Mouse (Mus musculus): ENCODE measurements around the gene Zcrb1. TPM values are rescaled to one million over a fixed set of nuclear protein-coding genes. Genes with fewer than 3 reads are reported as not detected.

The Zcrb1 gene
- polyA plus RNA-seq (2012; rRNA removed) = 23.9 and 26.2 TPM in 2 replicates

DNA sequence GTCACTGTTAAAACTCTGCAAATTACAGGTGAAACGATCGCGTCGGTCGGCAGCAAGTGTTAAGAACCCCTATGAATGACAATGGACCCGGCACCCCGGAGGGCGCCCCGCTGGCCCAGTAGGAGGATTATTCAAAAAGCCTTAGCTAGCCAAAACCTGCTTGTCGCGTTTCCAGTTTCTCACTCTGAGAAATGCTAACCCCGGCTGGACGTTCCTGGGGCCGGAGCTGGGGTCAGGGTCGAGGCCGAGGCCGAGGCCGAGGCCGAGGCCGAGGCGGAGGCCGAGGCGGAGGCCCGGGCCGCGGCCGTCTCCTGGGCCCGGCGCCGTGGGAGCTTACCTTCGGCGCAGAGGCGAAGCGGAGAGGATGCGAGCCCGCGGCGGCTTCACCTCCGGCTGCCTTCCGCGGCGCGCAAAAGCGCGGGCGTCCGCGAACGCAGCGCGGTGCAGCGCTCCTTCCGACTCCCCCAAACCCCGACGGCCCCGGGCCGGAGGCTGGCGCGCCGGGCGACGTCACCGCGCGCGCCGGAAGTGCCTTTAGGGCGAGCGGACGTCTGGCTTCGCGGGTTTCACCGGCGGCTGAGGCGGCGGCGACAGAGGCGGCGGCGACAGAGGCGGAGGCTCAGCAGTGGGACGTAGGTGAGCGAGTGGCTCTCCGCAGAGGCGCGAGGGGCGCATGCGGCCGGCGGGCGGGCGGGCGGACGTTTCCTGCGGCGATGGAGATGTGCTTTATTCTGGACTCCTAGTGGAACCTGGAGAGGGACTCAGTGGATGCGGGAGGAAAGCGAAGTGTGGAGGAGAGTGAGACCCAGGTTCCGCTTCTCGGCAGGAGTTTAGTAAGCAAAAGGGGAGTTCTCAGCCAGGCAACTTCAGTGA, at the start of gene Zcrb1, which contains the start of gene Pphln1:
Gene Zcrb1, minus strand, starts transcription at position 509 of the 873 bp plus-strand sequence.
Gene Pphln1, plus strand, starts transcription at position 525 of the 873 bp plus-strand sequence.

DNA sequence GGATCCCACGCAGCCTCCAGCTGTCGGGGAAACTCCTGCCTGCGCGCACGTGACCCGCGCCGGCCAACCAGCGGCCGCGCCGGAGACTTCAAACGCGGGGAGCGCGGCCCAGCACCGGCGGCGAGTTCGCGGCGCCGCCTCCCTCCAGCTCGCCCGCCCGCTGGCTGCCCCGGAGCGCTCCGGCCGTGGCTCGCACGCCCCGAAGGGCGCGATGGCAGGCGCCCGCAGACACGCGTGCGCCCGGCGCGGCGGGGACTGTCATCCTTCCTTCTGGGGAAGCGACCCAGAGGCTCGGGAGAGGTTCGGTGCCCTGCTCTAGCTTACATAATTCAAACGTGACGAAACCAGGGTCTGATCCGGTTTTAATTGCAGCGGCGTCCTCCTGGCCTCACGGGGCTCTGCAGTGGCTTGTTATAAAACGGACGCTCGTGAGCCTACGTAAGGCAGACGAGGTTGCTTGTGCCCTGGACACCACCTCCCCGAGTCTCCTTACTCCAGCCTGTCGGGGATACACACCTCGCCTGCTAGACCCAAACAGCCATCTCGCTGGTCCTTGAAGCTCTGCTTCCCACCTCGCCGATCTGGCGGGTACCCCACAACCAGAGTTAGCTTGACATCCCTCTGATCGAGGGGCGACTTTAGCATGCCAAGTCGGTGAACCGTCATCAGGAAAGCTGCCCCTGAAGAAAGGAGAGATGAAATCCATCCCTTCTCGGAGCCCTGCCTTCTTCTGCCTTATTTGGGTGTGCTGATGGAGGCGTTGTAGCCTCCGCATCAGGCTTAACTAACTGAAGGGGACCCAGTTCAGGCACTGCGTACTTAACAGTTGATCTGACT, 61.0 kb downstream of the Zcrb1 start, which contains the start of gene Yaf2:
Gene Yaf2, minus strand, starts transcription at position 11 of the 837 bp plus-strand sequence.

Other genes starting within 250 kb of the Zcrb1 start
- gene Gxylt1, start 123.2 kb downstream of the Zcrb1 start, polyA plus RNA-seq (2012; rRNA removed) = 2.6 and 2.7 TPM in 2 replicates
- 15.9 and 17.9 TPM in 2 replicates for gene Yaf2, start 61.4 kb downstream of the Zcrb1 start, polyA plus RNA-seq (2012; rRNA removed)
- 3.5 and 4.2 TPM in 2 replicates for gene Pphln1, start within 50 bp of the Zcrb1 start, polyA plus RNA-seq (2012; rRNA removed)
- 5.1 TPM in 2 replicates for gene Prickle1, start 197.6 kb upstream of the Zcrb1 start, polyA plus RNA-seq (2012; rRNA removed)

Data from colon, adult 2 months (tissue).